Mouse (Mus musculus): ENCODE measurements at regions not wholly inside any gene's neighbourhood (a gene's known extent, or its start where the extent isn't known, plus 50 kb on each side); places are given as distances from the start of the nearest gene placed in this dataset.

GRCm38 (mm10) chr15:63466916-63467315 lies 378.1 kb downstream of the Gsdmc2 start:
- H3K9me3 ChIP-seq (replicated peaks; ENCODE audit: control insufficient read depth, low read length, poor library complexity, severe bottlenecking) = no peaks in the 10 kb centered on the region
- no peak overlapping the region for H3K9ac ChIP-seq (ENCODE audit: low read depth, low read length)
- no peak overlapping the region for H3K4me2 ChIP-seq (ENCODE audit: low read length)
- H3K27me3 ChIP-seq (ENCODE audit: control insufficient read depth, insufficient read depth, low read depth, low read length) = no peaks in the 10 kb centered on the region
- no peaks in the 10 kb centered on the region for H3K36me3 ChIP-seq (ENCODE audit: control insufficient read depth, insufficient read depth, low read length)
- H3K27ac ChIP-seq (ENCODE audit: low read length) = no peak overlapping the region
- no peaks in the 10 kb centered on the region for H3K4me1 ChIP-seq (ENCODE audit: control insufficient read depth, insufficient read depth, low read length)
- WGBS = 70% methylated on average over 1 of the region's 1 CpGs
- H3K4me3 ChIP-seq (ENCODE audit: low read depth, low read length) = no peak overlapping the region
- no peak for ATAC-seq

- ATAC-seq = no peak
- Histone ChIP-seq H3K9me3 (replicated peaks; ENCODE audit: control insufficient read depth, low read length, poor library complexity, severe bottlenecking) (no peaks in the 10 kb centered on the region), H3K4me3 (ENCODE audit: low read depth, low read length) (no peak overlapping the region), H3K27me3 (ENCODE audit: control insufficient read depth, insufficient read depth, low read depth, low read length) (no peaks in the 10 kb centered on the region), H3K4me1 (ENCODE audit: control insufficient read depth, insufficient read depth, low read length) (no peaks in the 10 kb centered on the region), H3K27ac (ENCODE audit: low read length) (no peak overlapping the region), H3K9ac (ENCODE audit: low read depth, low read length) (no peak overlapping the region), H3K4me2 (ENCODE audit: low read length) (no peak overlapping the region), H3K36me3 (ENCODE audit: control insufficient read depth, insufficient read depth, low read length) (no peaks in the 10 kb centered on the region)
- WGBS = 84% methylated on average over 3 of the region's 3 CpGs
These were observed 392.4 kb downstream of the Gsdmc2 start for GRCm38 (mm10) chr15:63452529-63452928.

GRCm38 (mm10) chr15:63446288-63446687 lies 398.7 kb downstream of the Gsdmc2 start:
- Histone ChIP-seq H3K4me2 (ENCODE audit: low read length) (no peak overlapping the region), H3K4me1 (ENCODE audit: control insufficient read depth, insufficient read depth, low read length) (no peaks in the 10 kb centered on the region), H3K27ac (ENCODE audit: low read length) (no peak overlapping the region), H3K4me3 (ENCODE audit: low read depth, low read length) (no peak overlapping the region), H3K36me3 (ENCODE audit: control insufficient read depth, insufficient read depth, low read length) (no peaks in the 10 kb centered on the region), H3K27me3 (ENCODE audit: control insufficient read depth, insufficient read depth, low read depth, low read length) (no peaks in the 10 kb centered on the region), H3K9ac (ENCODE audit: low read depth, low read length) (no peak overlapping the region), H3K9me3 (replicated peaks; ENCODE audit: control insufficient read depth, low read length, poor library complexity, severe bottlenecking) (no peaks in the 10 kb centered on the region)
- 60% methylated on average over 4 of the region's 4 CpGs for WGBS
- ATAC-seq = no peak

- H3K9me3 ChIP-seq (replicated peaks; ENCODE audit: control insufficient read depth, low read length, poor library complexity, severe bottlenecking) = no peaks in the 10 kb centered on the region
- no peaks in the 10 kb centered on the region for H3K36me3 ChIP-seq (ENCODE audit: control insufficient read depth, insufficient read depth, low read length)
- H3K4me2 ChIP-seq (ENCODE audit: low read length) = no peak overlapping the region
- H3K9ac ChIP-seq (ENCODE audit: low read depth, low read length) = no peak overlapping the region
- H3K27ac ChIP-seq (ENCODE audit: low read length) = no peak overlapping the region
- no peaks in the 10 kb centered on the region for H3K27me3 ChIP-seq (ENCODE audit: control insufficient read depth, insufficient read depth, low read depth, low read length)
- H3K4me3 ChIP-seq (ENCODE audit: low read depth, low read length) = no peak overlapping the region
- H3K4me1 ChIP-seq (ENCODE audit: control insufficient read depth, insufficient read depth, low read length) = no peaks in the 10 kb centered on the region
- WGBS = 89% methylated on average over 4 of the region's 4 CpGs
- no peak for ATAC-seq
These were observed 400.0 kb downstream of the Gsdmc2 start for GRCm38 (mm10) chr15:63445016-63445415.

- H3K9ac ChIP-seq (ENCODE audit: low read depth, low read length) = no peak overlapping the region
- no peaks in the 10 kb centered on the region for H3K9me3 ChIP-seq (replicated peaks; ENCODE audit: control insufficient read depth, low read length, poor library complexity, severe bottlenecking)
- H3K4me3 ChIP-seq (ENCODE audit: low read depth, low read length) = no peak overlapping the region
- WGBS = 89% methylated on average over 6 of the region's 6 CpGs
- H3K27me3 ChIP-seq (ENCODE audit: control insufficient read depth, insufficient read depth, low read depth, low read length) = no peaks in the 10 kb centered on the region
- no peak overlapping the region for H3K27ac ChIP-seq (ENCODE audit: low read length)
- no peaks in the 10 kb centered on the region for H3K4me1 ChIP-seq (ENCODE audit: control insufficient read depth, insufficient read depth, low read length)
- no peaks in the 10 kb centered on the region for H3K36me3 ChIP-seq (ENCODE audit: control insufficient read depth, insufficient read depth, low read length)
- no peak for ATAC-seq
- H3K4me2 ChIP-seq (ENCODE audit: low read length) = no peak overlapping the region
These were observed 402.7 kb downstream of the Gsdmc2 start for GRCm38 (mm10) chr15:63442146-63442780.

- H3K27ac ChIP-seq (ENCODE audit: low read length) = no peak overlapping the region
- no peaks in the 10 kb centered on the region for H3K9me3 ChIP-seq (replicated peaks; ENCODE audit: control insufficient read depth, low read length, poor library complexity, severe bottlenecking)
- WGBS = 92% methylated on average over 4 of the region's 4 CpGs
- ATAC-seq = no peak
- no peak overlapping the region for H3K4me2 ChIP-seq (ENCODE audit: low read length)
- no peaks in the 10 kb centered on the region for H3K27me3 ChIP-seq (ENCODE audit: control insufficient read depth, insufficient read depth, low read depth, low read length)
- H3K4me3 ChIP-seq (ENCODE audit: low read depth, low read length) = no peak overlapping the region
- no peaks in the 10 kb centered on the region for H3K4me1 ChIP-seq (ENCODE audit: control insufficient read depth, insufficient read depth, low read length)
- no peak overlapping the region for H3K9ac ChIP-seq (ENCODE audit: low read depth, low read length)
- no peaks in the 10 kb centered on the region for H3K36me3 ChIP-seq (ENCODE audit: control insufficient read depth, insufficient read depth, low read length)
These were observed 432.3 kb downstream of the Gsdmc2 start for GRCm38 (mm10) chr15:63412649-63413048.

- H3K9ac ChIP-seq (ENCODE audit: low read depth, low read length) = no peak overlapping the region
- no peak overlapping the region for H3K4me3 ChIP-seq (ENCODE audit: low read depth, low read length)
- no peak overlapping the region for H3K27ac ChIP-seq (ENCODE audit: low read length)
- H3K4me1 ChIP-seq (ENCODE audit: control insufficient read depth, insufficient read depth, low read length) = no peaks in the 10 kb centered on the region
- no peaks in the 10 kb centered on the region for H3K36me3 ChIP-seq (ENCODE audit: control insufficient read depth, insufficient read depth, low read length)
- no peak overlapping the region for H3K4me2 ChIP-seq (ENCODE audit: low read length)
- H3K27me3 ChIP-seq (ENCODE audit: control insufficient read depth, insufficient read depth, low read depth, low read length) = no peaks in the 10 kb centered on the region
- ATAC-seq = no peak
- 96% methylated on average over 3 of the region's 3 CpGs for WGBS
- H3K9me3 ChIP-seq (replicated peaks; ENCODE audit: control insufficient read depth, low read length, poor library complexity, severe bottlenecking) = no peaks in the 10 kb centered on the region
These were observed 433.2 kb downstream of the Gsdmc2 start for GRCm38 (mm10) chr15:63411771-63412118.

GRCm38 (mm10) chr15:63410994-63411770 lies 433.8 kb downstream of the Gsdmc2 start:
- no peaks in the 10 kb centered on the region for H3K9me3 ChIP-seq (replicated peaks; ENCODE audit: control insufficient read depth, low read length, poor library complexity, severe bottlenecking)
- WGBS = 73% methylated on average over 11 of the region's 11 CpGs
- no peak overlapping the region for H3K27ac ChIP-seq (ENCODE audit: low read length)
- H3K4me3 ChIP-seq (ENCODE audit: low read depth, low read length) = no peak overlapping the region
- H3K4me2 ChIP-seq (ENCODE audit: low read length) = no peak overlapping the region
- no peaks in the 10 kb centered on the region for H3K36me3 ChIP-seq (ENCODE audit: control insufficient read depth, insufficient read depth, low read length)
- H3K9ac ChIP-seq (ENCODE audit: low read depth, low read length) = no peak overlapping the region
- H3K4me1 ChIP-seq (ENCODE audit: control insufficient read depth, insufficient read depth, low read length) = no peaks in the 10 kb centered on the region
- H3K27me3 ChIP-seq (ENCODE audit: control insufficient read depth, insufficient read depth, low read depth, low read length) = no peaks in the 10 kb centered on the region
- ATAC-seq = no peak

GRCm38 (mm10) chr15:63400445-63400844 lies 444.5 kb downstream of the Gsdmc2 start:
- H3K9ac ChIP-seq (ENCODE audit: low read depth, low read length) = no peak overlapping the region
- H3K4me2 ChIP-seq (ENCODE audit: low read length) = no peak overlapping the region
- ATAC-seq = no peak
- no peaks in the 10 kb centered on the region for H3K4me1 ChIP-seq (ENCODE audit: control insufficient read depth, insufficient read depth, low read length)
- no peaks in the 10 kb centered on the region for H3K27me3 ChIP-seq (ENCODE audit: control insufficient read depth, insufficient read depth, low read depth, low read length)
- no peak overlapping the region for H3K4me3 ChIP-seq (ENCODE audit: low read depth, low read length)
- no peak overlapping the region for H3K27ac ChIP-seq (ENCODE audit: low read length)
- WGBS = 48% methylated on average over 3 of the region's 3 CpGs
- no peaks in the 10 kb centered on the region for H3K9me3 ChIP-seq (replicated peaks; ENCODE audit: control insufficient read depth, low read length, poor library complexity, severe bottlenecking)
- no peaks in the 10 kb centered on the region for H3K36me3 ChIP-seq (ENCODE audit: control insufficient read depth, insufficient read depth, low read length)
